Mouse (Mus musculus): ENCODE data around the gene Fry. TPM values are rescaled to one million over a fixed set of nuclear protein-coding genes. Genes with fewer than 3 reads are reported as not detected.
A peak's percentile ranks its signal among the peaks of the same experiment; 100 is the strongest.

The Fry gene
- total RNA-seq, 2 experiments from 2014 or later, result 52.2 to 74.5 TPM

DNA sequence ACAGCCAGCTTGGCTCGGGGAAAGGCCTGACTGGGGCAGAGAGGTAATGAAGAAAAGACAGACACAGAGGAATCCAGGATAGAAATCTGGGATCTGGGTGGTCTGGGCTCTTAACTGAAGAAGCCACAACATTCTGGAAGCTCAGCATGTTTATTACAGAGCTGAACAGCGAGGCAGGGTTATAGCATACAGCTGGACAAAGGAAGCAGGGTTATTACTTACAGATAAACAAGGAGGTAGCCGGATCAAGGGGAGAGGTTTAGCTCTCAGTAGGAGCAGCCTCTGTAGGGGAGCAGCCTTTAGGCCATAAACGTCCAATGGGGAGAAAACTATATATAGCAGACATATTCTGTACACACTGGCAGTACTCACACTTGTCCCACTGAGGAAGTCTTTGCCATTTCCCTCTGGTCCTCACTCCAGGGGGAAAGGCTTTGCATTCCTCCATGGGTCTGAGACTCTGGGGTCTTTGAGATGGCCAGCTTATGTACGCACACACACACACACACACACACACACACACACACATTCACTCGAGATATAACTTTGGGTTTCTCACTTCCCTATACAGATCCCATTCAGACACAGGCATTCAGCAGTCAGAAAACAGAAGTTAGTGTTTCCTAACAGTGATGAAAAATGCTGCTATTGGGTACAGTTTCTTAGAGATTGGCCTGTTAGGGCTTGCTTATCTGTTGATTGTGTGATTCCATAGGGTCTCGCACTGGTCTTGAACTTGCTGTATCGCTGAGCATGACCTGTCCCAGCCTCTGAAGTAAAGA lies 256.5 kb downstream of the Fry start:
- peak; percentile 80 for ATAC-seq (ENCODE audit: poor library complexity, severe bottlenecking)

DNA sequence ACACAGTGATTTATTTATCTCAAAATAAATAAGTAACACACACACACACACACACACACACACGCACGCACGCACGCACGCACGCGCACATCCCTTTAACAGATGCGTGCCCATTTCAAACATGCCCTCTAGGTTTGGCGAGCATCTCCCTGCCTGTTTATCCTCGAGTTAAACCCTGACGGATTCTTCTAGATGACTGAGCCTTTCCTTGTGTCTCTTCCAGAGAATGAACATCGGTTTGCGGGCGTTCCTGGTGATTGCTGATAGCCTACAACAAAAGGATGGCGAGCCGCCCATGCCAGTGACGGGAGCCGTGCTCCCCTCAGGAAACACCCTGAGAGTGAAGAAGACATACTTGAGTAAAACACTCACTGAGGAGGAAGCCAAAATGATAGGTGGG lies 260.1 kb downstream of the Fry start:
- no peak for ATAC-seq (ENCODE audit: poor library complexity, severe bottlenecking)

DNA sequence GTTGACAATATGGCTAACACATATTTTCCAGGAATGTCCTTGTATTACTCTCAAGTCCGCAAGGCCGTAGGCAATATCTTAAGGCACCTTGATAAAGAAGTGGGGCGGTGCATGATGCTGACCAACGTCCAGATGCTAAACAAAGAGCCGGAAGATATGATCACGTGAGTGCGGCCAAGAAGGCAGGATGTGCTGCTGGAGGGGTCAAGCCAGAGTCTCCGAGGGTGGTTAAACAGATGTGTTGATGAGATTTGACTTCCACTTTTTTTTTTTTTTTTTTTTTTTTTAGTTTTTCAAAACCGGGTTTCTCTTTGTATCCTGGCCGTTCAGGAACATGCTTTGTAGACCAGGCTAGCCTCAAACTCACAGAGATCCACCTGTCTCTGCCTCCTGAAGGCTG lies 262.3 kb downstream of the Fry start:
- ATAC-seq (ENCODE audit: poor library complexity, severe bottlenecking), result no peak

DNA sequence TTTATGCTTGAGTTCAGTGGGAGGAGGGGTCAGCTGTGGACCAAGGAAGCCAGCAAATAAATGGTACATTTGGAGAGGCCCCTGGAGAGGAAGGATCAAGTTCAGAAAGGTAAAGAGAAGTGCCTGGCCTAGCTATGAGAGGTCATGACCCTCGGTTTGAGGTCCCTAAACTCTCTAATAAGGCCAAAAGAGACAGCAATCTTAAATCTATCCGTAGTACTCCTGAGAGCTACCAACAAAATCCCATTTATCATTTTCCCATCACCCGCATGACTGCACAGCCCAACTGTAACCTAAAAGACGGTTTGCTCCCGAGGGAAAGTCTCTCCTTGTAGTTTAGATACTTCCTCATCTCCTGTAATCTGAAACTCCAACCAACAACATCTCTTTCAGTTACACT lies 264.0 kb downstream of the Fry start:
- ATAC-seq (ENCODE audit: poor library complexity, severe bottlenecking), result no peak

DNA sequence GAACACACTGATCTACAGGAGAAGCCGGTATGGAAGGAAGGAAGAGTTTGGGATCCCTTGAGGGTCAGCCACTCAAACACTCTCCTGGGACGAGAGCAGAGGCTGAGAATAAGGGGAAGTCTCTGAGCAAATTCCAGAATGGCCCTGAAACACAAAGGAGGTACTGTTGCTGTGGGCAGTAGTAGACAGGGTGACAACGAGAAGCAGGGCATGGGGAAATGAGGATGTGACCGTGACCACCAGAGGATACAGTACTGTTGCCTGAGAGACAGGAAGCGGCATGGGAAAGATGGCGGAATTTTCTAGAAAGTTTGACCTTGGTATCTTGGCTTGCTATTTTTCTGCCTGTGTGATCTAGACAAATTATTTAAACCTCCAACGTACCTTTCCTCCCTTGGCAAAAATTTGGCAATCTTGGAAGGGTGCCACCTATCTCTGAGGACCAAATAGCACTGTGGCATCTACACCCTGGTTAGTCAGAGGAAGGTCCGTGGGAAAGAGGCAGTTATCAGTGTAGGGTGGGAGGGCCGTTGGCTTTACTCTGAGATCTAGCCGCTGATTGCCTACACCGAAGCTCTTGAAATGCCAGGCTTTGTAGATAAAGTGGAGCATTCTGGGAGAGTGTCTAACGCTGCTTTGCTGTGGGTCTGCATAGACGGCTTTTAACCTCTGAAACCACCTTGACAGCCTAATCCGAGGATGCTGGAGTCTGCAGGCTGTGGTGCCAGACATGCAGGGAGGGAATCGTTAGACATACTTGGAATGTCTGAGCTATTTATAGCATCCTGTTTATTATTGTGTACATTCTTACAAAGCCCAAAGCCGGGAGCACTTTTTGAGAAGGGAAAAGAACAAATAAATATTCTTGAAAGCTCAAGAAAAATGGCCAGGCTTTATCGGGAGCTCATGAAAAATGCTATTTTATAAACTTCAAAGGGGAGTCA lies 266.1 kb downstream of the Fry start:
- ATAC-seq (ENCODE audit: poor library complexity, severe bottlenecking), result peak; percentile 51

DNA sequence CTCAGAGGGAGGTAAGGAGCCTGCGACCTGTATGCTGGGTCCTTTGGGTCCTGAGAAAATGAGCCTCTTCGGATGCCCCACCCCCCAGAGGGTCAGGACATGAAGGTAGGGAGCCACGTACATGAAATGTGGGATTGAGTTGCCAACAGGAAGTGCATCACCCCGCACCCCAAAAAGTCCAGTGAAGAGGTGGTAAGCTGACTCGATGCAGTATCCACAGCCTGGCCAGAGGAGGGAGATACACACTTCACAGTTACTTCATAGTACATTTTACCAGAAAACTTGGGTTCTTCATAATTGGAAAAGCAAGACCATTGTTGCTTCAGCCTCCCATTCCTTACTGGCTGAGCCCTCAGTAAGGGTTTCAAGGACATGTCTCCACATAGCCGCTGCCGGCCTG lies 266.8 kb downstream of the Fry start:
- ATAC-seq (ENCODE audit: poor library complexity, severe bottlenecking), result no peak

DNA sequence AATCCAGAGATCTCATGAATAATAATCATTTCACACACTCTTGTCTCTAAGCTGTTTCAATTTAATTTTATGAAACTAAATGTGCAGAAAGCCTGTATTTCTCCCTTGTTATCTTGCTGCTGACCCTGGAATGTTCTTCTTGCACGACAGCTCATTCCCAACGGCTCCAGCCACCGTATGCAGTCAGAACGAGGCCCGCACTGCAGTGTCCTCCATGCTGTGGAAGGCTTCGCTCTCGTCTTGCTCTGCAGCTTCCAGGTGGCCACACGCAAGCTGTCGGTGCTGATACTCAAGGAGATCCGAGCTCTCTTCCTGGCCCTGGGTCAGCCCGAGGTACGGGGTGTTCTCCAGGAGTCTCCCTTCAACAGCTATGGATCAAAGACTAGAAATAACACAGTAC lies 270.2 kb downstream of the Fry start:
- no peak for ATAC-seq (ENCODE audit: poor library complexity, severe bottlenecking)

DNA sequence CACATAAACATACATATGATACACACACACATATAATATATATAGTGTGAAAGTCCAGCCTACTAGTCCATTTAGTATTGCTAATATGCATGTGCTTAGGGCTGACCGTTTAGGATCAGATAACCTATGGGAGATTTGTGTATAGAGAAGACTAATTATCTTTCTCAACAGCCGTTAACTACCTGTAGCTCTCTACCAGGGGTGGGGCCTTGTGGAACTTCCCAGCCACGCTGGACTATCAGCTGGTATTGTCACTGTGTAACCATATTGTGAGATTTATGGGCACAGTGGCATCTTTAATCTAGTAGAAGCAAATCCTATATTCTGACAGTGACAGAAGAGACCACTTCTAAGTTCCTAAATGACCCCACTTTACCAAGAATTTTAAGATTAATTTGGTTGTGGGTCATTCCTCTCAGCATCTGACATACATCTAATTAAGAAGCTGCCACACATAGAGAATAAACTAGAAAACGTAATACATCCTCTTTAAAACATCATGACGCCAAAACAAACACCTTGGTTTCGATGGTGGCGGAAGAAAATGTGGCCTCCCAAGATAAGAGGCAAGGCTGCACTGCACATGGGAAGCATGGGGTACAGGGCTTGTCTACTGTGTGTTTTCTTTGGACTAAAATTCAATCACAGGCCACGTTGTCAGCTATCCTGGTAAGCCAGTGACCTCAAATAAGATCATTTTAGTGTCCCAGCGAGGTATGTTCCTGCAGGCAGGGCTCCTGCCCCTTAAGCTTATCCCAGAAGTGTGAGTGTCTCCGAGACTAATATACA lies 271.3 kb downstream of the Fry start:
- ATAC-seq (ENCODE audit: poor library complexity, severe bottlenecking), result no peak

DNA sequence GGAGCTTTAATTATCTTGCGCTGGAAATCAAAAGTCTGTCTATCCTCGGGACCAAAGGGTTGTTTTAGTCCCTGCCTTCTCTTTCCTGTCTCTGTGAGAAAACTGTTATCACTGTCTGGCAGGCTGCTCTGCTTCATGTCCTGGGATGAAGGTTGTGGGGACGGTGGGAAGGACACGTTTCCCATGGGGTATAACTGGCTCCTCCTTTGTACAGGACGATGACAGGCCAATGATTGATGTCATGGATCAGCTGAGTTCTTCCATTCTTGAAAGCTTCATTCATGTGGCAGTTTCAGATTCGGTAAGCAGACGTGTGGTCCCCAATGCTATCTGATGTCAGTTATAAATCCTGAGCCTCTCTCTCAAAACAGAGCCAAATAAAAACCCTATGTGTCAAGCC lies 272.0 kb downstream of the Fry start:
- no peak for ATAC-seq (ENCODE audit: poor library complexity, severe bottlenecking)

DNA sequence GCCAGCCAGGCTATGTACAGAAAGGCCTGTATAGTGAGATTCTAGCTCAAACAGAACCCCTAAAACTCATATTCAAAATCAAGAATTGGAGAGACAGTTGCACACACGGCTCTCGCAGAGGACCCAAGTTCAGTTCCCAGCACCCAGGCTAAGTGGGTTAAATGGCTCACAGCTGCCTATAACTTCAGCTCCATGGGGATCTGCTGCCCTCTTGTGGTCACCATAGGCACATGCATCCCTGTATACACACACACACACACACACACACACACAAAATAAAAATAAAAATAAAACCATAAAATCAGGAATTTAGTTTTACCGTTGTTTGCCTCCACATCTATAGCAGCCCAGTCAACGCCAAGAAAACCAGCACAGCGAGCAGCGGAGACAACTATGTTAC lies 276.2 kb downstream of the Fry start:
- no peak for ATAC-seq (ENCODE audit: poor library complexity, severe bottlenecking)

DNA sequence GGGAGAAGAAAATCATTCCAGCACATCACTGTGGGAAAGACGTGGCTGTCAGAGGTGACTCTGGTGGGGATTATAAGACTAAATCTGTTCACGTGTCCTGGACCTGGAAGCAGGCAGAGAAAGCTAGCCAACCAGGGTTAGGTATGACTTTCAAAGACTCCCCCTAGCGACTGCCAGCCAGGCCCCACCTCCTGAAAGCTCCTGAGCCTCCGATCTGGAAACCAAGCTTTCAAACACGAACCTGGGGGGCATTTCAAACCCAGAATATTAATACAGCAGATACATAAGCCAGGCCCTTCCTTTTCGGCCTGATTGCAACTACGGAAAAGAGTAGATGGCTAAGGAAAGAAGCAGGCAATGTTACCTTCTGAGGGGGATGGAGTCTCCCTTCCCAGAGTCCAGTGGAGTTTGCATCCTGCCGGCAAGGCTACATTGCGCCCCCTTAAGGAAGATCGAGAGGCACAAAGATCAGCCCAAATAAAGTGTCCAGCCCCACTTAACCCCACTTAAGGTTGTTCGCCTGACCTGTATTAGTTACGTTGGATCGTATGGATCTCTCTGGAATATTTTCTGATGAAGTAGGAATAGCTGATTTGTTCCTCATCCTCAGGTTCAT lies 284.5 kb downstream of the Fry start:
- ATAC-seq (ENCODE audit: poor library complexity, severe bottlenecking), result no peak

DNA sequence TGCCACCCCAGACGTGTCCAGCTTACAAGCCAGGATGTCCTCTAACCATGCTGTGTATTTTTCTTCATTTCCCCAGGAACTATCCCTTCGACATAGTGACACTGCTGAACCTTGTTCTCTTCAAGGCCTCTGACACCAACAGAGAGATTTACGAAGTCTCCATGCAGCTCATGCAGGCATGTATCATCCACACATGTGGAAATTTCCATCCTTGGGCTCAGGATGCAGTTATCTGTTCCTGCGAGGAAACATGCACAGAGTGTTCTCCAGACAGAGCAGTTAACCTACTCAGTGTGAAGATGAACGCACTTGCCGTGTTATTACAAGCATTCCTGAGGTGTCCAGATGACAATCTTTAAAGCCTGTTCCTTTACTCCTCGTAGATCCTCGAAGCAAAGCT lies 286.4 kb downstream of the Fry start:
- ATAC-seq (ENCODE audit: poor library complexity, severe bottlenecking), result no peak

DNA sequence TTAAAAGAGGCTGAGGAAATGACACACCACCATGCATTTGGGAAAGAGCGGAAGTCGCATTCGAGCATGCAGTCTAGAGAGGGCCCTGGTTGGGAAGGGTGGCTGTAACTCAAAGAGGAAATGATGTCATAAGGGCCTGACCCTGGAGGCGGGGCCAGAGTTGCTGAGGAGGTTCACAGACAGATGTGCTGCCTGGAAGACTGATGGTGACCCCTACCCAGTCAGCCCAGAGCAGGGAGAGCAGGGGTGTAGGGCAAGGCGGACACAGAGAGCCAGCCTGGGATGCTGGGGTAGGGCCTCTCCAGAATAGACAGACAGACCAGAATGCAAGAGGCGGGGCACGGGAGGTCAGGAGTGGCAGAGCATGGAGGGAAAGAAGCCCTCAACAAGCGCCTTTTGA lies 290.5 kb downstream of the Fry start:
- peak; percentile 35; the same call in 1 of the 2 replicates for ATAC-seq (ENCODE audit: poor library complexity, severe bottlenecking)

DNA sequence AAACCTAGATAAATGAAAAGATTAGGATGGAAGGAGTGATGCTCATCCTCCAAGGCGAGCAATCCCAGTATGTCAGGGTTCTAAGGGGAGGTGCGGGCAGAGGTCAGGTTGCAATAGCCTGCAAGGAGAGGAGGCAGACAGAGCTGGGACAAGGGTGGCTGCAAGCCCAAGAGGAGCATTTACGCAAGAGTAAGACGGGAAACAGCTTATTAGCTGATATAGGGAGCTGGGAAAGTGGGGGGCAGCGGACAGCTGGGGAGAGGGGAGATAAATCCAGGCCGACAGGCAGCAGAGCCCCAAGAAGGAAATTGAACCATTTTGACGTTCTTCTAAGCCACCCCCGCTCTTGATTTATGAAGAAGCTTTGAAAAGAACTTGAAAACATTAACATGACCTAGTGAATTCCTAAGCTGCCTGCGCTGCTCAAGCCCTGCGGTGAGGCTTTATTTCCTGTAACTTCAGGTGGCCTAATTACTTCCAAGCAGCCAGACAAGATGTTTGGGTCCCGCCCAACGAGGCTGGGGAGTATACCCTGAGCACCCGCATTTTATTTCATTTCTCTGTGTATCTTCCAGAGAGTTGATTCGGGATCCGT lies 291.1 kb downstream of the Fry start:
- ATAC-seq (ENCODE audit: poor library complexity, severe bottlenecking), result no peak

DNA sequence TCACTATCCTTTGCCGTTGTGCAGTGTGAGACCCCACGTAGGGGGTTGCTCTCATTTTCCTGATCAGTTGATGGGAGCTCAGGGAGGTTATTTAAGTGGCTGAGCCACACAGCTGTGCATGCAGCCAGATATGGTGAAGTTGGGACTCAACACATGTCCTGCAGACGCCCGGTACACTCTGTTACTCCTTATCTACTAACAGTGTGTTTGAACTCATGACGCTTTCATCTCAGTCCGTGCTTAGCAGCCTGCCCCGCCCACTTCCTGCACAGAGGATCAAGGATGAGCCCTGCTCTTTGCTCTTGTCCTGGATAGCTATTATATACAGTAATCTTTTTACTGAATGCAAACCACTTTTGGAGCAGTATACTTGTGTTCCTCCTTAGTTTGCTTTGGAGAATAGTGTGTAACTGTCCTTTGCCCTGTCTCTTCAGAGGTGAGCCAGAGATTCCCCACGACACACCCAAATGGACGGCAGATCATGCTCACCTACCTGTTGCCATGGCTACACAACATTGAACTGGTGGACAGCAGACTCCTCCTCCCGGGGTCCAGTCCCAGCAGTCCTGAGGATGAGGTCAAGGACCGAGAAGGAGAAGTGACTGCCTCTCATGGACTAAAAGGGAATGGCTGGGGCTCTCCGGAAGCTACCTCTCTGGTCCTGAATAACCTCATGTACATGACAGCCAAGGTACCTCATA lies 294.5 kb downstream of the Fry start:
- ATAC-seq (ENCODE audit: poor library complexity, severe bottlenecking), result no peak

DNA sequence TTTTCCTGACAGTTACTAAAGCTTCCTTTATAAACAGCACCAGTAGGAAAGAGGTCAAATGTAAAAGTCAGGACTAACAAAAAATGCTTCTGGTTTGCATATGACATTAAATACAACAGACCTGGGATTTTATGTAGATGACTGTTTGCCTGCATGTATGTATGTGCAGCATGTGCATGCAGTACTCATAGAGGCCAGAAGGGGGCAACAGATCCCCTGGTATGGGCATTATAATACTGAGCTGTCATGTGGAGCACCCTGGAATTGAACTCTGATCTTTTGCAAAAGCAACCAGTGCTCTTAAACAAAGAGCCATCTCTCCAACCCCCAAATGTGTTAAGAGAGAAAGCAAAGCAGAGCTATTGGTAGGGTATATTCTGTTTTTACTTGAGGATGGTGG lies 296.4 kb downstream of the Fry start:
- no peak for ATAC-seq (ENCODE audit: poor library complexity, severe bottlenecking)

DNA sequence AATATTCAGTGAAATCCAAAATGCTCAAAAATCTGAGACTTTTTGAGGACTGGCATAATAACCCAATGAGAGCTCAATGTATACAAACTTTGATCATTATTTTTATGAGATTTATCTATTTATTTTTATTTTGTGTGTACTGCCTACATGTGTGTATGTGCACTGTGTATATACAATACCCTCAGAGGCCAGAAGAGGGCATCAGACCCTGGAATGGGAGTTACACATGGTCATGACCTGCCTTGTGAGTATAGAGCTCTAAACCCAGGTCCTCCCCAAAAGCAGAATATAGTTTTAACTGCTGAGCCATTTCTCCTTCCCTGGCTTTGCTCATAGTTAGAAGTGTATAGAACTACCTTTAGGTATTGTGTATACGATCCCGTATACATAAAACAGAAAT lies 298.8 kb downstream of the Fry start:
- ATAC-seq (ENCODE audit: poor library complexity, severe bottlenecking), result no peak

DNA sequence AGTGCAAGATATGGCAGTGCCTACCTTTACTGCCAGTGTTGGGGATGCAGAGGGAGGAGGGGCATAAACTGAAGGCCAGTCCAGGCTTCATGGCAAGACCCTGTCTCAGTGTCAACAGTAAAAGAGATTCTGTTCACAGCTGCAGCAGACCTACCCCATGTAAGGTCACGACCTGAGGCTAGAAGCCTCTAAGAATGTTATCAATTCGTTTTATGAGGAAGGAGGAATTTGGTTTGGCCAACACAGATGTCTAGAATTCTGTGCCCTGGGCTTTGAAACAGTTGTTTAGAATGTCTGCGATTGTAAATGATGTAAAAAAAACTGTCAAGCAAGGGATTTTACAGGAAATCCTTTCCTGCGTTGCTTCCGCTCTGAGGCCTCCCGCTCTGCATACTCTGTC lies 299.6 kb downstream of the Fry start:
- no peak for ATAC-seq (ENCODE audit: poor library complexity, severe bottlenecking)

DNA sequence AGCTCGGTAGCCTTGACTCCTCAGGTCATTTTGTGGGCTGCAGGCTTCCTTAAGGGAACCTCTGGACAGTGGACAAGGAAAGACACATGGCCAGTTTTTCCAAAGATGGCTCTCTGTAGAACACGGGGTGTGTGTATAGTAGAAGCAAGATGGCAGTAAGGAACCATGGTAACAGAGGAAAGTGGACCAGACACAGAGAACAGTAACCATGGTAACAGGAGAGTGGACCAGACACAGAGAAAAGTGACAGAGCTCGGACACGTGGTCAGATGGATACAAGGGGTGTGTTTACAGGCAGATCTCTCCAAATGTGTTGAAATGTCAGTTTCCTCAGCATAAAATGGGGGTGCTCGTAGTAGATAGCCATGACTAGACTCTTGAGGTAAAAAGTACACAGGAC lies 306.6 kb downstream of the Fry start:
- no peak for ATAC-seq (ENCODE audit: poor library complexity, severe bottlenecking)

DNA sequence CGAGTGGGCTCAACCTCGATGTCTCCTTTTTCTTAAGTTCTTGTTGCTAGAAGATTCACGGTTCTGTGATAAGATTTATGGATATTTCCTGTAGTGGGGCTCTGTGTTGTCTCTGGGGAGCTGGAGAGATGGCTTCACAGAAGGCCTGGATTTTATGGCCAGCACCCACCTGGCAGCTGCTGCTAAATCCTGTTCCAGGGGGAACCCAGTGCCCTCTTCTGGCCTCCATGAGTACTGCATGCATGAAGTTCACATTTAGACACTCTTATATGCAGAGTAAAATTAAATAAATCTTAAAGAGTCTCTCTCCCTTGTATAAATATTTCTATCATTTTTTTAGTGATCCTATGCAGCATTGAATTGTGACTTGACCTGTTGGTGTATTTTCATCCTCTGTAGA lies 308.1 kb downstream of the Fry start:
- ATAC-seq (ENCODE audit: poor library complexity, severe bottlenecking), result peak; percentile 56

All from megakaryocyte, adult 5-6 weeks (primary cell).